Mouse (Mus musculus) thymus, adult 2 months (tissue): ENCODE data around the gene Phlda1. TPM values are rescaled to one million over a fixed set of nuclear protein-coding genes. Genes with fewer than 3 reads are reported as not detected.

Source experiments
- DNase-seq: peaks from one replicate; pipeline ENCODE4 v3.0.0; 2021
- H3K27ac ChIP-seq: fragments of 200-500 bp; 2 replicates; pipeline ENCODE4 v1.5.1; 2012; ENCODE audit warnings: low read length, control low read depth; ENCODE audit not compliant: control insufficient read depth, insufficient read depth
- H3K27me3 ChIP-seq: fragments of 200-500 bp; 2 replicates; pipeline ENCODE4 v1.6.1; 2012; ENCODE audit warnings: mild to moderate bottlenecking, low read length, moderate library complexity, mixed read lengths; ENCODE audit not compliant: control insufficient read depth, insufficient read depth
- H3K36me3 ChIP-seq: fragments of 200-500 bp; 2 replicates; pipeline ENCODE4 v1.6.1; 2012; ENCODE audit warnings: mild to moderate bottlenecking, low read length, moderate library complexity; ENCODE audit not compliant: control insufficient read depth, insufficient read depth
- H3K4me1 ChIP-seq: fragments of 200-500 bp; replicated peaks from 2 replicates; pipeline ENCODE4 v1.6.1; 2012; ENCODE audit warnings: low read length; ENCODE audit not compliant: control insufficient read depth, insufficient read depth
- H3K4me3 ChIP-seq: fragments of 200-500 bp; 2 replicates; pipeline ENCODE4 v1.5.1; 2012; ENCODE audit warnings: mild to moderate bottlenecking, low read length, control low read depth, moderate library complexity; ENCODE audit not compliant: control insufficient read depth, insufficient read depth
- CTCF ChIP-seq: fragments of 200-500 bp; IDR thresholded peaks from 2 replicates; pipeline ENCODE4 v1.5.1; 2012; ENCODE audit warnings: mild to moderate bottlenecking, control low read depth, low read length, moderate library complexity, borderline replicate concordance; ENCODE audit not compliant: control insufficient read depth, poor library complexity, insufficient read depth; ENCODE audit errors: extremely low read depth
- POLR2A ChIP-seq: fragments of 200-500 bp; IDR thresholded peaks from 2 replicates; pipeline ENCODE4 v1.6.1; 2012; ENCODE audit warnings: mild to moderate bottlenecking, low read length, control low read depth, moderate library complexity; ENCODE audit not compliant: control insufficient read depth, poor library complexity, insufficient read depth; ENCODE audit errors: extremely low read depth
- WGBS: fragments of 180-500 bp; shearing (Covaris S2); methylation state at CpG from one replicate; pipeline ENCODE4 v1.1.7; 2018; 5-methylcytosine and 5-hydroxymethylcytosine counted together
- polyA plus RNA-seq: library from polyadenylated mRNA; depleted of rRNA; stranded (reverse); fragments of >200 nt; gene quantifications from 2 replicates; pipeline ENCODE4 v1.2.3, GENCODE M21; 2012

The Phlda1 gene
- polyA plus RNA-seq, 1 experiment = 14.3 TPM

GRCm38 (mm10) chr10:111516172-111516588, 10.1 kb downstream of the Phlda1 start:
- peak overlapping the region; percentile 79 for H3K27ac ChIP-seq
- no peaks in the 10 kb centered on the region for H3K36me3 ChIP-seq
- H3K4me1 ChIP-seq = peaks cover 29% of the 10 kb centered on the region
- WGBS = 10% methylated on average over 13 of the region's 13 CpGs
- peak; percentile 51 for DNase-seq
- TF ChIP-seq POLR2A (no peak), CTCF (no peak)
- H3K4me3 ChIP-seq = peak overlapping the region; percentile 23
- H3K27me3 ChIP-seq = no peaks in the 10 kb centered on the region

GRCm38 (mm10) chr10:111516804-111517436, 10.8 kb downstream of the Phlda1 start:
- H3K4me3 ChIP-seq = no peak overlapping the region
- DNase-seq = no peak
- H3K27ac ChIP-seq = peak overlapping the region; percentile 79
- H3K36me3 ChIP-seq = no peaks in the 10 kb centered on the region
- H3K4me1 ChIP-seq = peaks cover 24% of the 10 kb centered on the region
- no peak for TF ChIP-seq POLR2A
- TF ChIP-seq CTCF = no peak
- 66% methylated on average over 8 of the region's 8 CpGs for WGBS
- no peaks in the 10 kb centered on the region for H3K27me3 ChIP-seq

DNA sequence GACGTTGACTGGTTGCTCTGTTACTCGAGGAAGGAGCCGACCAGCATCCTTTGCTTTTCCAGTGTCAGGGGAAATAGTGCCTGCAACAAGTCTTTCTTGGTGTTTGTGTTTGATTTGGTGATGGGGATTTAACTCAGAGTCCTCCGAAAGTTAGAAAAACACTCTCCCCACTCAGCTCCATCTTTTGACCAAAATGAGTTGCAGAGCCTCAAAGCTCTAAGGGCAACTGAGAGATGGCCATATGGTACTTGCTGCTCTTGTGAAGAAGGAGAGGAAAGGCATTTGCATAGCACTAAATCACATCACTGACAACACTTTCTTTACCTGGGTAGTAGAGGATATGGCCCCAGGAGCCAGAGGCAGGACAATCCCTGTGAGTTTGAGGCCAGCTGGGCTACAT, 12.3 kb downstream of the Phlda1 start:
- Histone ChIP-seq H3K36me3 (no peaks in the 10 kb centered on the region), H3K4me3 (no peak overlapping the region), H3K4me1 (peaks cover 23% of the 10 kb centered on the region), H3K27me3 (no peaks in the 10 kb centered on the region), H3K27ac (no peak overlapping the region)
- 96% methylated on average over 4 of the region's 4 CpGs for WGBS
- DNase-seq = no peak
- TF ChIP-seq POLR2A (no peak), CTCF (no peak)

DNA sequence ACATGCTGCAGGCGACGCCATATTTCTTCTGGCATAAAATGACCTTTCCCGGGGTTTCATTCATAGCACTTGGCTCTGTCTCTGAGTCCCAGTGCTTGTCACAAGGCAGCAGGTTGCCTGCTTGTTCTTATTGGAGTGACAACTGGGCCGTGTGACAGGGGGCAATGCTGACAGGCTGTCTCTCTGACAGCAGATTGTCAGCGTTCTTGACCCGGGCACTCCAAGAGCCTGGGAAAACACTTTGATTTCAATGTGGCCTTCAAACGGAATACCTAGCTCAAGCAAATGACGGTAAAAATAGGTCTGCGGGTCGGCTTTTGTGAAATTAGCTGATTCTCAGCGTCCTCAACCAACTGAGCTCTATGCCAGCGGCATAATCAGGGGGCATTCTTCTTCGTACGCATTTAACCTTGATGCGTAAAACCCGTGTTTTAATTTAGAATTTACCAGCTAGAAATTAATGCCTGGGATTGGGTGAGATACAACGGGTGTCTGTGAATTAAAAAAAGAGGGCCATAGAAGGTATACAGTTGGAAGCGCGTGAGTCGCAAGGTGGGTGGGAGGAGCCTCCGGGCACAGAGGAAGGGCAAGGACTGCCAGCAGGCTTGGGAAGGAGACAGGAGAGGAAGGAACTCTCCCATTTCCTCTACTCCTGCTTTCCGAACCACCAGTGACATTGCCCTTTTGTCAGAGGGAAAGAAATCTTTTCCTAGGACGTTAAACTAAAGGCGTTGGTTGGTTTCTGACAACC, 13.7 kb downstream of the Phlda1 start:
- Histone ChIP-seq H3K4me3 (no peak overlapping the region), H3K27me3 (no peaks in the 10 kb centered on the region), H3K4me1 (peaks cover 23% of the 10 kb centered on the region), H3K36me3 (no peaks in the 10 kb centered on the region), H3K27ac (no peak overlapping the region)
- WGBS = 82% methylated on average over 24 of the region's 24 CpGs
- TF ChIP-seq POLR2A (no peak), CTCF (no peak)
- no peak for DNase-seq

DNA sequence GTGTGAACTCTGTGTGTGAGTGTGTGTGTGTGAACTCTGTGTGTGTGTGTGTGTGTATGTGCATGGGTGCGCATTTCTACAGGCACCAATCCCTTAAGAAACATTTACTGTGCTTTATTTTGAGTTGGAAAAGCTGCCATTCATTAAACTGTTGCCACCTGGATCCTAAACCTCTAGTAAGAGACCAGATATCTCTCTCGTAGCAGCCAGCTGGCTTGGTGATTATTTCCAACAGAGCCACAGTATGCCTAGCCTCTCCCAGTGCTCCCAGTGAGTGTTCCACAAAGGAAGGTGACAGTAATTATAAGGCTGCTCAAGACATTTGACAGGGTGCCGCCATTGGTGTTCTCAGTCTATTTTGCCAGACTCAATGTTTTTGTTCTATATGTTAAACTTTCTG, 14.5 kb downstream of the Phlda1 start:
- Histone ChIP-seq H3K27me3 (no peaks in the 10 kb centered on the region), H3K27ac (no peak overlapping the region), H3K36me3 (no peaks in the 10 kb centered on the region), H3K4me3 (no peak overlapping the region), H3K4me1 (peaks cover 21% of the 10 kb centered on the region)
- WGBS = 95% methylated on average over 3 of the region's 3 CpGs
- no peak for DNase-seq
- no peak for TF ChIP-seq CTCF
- no peak for TF ChIP-seq POLR2A

- Histone ChIP-seq H3K4me3 (no peak overlapping the region), H3K27me3 (no peaks in the 10 kb centered on the region), H3K4me1 (peaks cover 14% of the 10 kb centered on the region), H3K27ac (no peak overlapping the region), H3K36me3 (no peaks in the 10 kb centered on the region)
- TF ChIP-seq POLR2A (no peak), CTCF (no peak)
- WGBS = 93% methylated on average over 4 of the region's 4 CpGs
- DNase-seq = no peak
Measured at GRCm38 (mm10) chr10:111521636-111522035, 15.6 kb downstream of the Phlda1 start.
